Mouse (Mus musculus) retina, postnatal 1 day (tissue): ENCODE data around the gene Rtn4r.

Experiments
- DNase-seq: peaks from one replicate; pipeline ENCODE4 v3.0.0-alpha.2; 2012

The Rtn4r gene

DNA sequence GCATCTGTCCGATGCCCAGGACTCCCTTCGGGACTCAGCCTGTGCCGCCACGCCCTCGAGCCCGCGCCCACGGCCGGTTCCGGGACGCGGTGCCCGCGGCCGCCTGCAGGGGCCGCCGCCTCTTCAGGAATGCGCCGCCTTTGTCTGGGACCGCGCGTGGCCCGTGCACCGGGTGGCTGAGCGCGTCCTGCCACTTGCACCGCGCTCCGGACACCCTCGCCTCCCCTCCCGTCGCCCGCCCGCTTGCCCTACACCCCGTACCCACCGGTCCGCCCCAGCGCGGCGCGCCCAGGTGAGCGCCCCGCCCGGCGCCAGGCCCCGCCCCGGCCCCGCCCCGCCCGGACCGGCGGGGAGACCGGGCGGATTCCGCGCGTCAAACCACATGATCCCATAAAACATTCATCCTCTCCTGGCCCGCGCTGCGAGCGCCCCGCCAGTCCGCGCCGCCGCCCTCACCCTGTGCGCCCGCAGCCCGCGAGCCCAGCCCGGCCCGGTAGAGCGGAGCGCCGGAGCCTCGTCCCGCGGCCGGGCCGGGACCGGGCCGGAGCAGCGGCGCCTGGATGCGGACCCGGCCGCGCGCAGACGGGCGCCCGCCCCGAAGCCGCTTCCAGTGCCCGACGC, at the start of gene Rtn4r:
Gene Rtn4r, plus strand, starts transcription at position 402 of the 621 bp plus-strand sequence.
- DNase-seq: peak; percentile 74

DNA sequence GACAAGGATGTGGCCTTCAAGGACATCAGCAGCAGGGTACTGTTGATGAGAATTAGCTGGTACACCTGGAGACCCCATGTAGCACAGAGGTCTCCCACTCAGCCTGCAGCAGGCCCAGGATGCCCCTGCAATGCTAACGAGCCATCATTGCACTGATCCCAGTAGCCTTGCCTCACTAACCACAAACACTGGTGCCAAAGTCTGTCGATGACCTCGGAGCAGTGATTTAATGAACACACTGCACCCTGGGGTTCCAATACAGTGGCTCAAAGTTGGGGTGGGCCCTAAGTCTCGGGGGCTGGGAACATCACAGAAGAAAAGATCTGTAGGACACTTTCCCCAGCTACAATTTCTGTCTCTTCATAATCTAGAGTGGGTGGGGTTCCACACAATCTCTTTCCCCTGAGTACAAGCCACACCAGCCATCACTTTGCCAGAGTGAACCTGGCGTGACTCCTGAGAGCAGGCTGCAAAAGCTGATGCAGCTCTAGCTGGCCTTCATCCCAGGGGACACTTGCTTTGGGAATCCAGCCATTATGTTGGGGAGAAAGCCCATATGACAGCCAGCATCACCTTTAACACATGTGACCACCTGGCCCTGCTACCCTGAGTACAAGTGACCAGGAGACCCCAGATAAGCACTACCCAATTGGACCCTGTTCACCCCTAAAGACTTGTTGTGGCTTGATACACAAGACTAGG, 49.0 kb upstream of the Rtn4r start:
- no peak for DNase-seq

DNA sequence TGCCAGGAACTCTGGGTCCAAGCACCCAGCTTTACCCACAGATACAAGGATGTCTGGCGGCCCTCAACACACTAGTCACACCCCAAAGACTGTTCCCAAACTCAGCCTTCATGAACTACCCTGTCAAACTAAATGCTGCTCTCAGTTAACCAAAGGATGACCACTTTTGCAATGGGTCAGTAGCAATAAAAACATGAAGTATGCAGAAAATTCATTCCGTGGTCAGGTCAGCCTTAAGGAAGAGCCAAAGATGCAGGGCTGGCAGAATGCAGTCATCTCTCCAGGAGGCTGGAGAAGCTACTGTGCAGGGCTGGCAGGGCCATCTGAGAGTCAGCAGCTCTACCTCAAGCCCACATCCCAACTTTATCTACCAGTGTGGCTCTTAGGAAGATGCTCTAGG, 48.1 kb upstream of the Rtn4r start:
- DNase-seq: no peak

DNA sequence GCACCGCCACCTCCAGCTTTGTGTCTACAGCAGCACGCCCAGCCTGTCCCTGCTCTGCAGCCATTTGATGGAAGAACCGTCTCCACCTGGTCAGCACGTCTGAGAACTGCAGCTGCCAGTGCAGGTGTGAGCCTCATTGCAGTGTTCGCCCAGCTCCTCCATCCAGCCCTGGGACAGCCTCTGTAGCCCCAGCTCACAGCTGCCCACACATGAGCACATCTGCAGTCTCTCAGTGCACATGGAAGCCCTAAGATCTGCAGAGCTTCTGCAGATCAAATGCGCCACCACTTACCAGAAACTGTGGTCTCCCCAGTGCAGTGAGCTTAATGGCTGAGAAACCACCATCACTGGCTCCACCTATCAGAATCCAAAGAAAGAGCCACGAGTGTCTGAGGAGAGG, 47.3 kb upstream of the Rtn4r start:
- DNase-seq: no peak

DNA sequence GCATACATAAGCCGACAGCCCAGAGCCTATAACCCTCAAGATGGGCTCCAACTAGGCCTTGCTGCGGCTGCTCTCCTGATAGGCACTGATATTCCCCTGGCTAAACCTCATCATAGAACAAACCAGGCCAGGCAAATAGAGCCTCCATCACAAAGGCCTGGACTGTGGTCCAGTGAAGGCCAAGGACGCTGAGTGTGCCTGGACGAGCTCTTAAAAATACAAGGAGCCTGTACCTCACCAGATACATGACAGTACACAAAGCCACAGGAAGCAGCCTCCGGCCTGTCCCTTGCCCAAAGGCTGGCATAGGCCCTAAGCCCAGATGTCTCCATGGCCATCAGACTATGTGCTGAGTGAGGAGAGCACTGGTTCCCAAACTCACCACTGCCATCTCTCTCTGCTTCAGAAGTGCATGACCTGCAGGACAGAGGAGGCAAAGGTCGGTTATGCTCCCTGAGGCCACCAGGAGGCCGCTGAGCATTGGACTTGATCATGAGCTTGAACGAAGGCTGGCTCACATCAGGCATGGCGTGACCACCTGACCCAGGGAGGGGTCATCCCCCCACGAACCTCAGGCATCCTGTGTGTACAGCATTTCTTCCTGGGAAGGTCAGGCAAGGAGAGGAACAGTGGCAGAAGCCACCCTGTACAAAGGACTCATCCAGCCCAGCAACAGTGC, 46.2 kb upstream of the Rtn4r start:
- DNase-seq: no peak

DNA sequence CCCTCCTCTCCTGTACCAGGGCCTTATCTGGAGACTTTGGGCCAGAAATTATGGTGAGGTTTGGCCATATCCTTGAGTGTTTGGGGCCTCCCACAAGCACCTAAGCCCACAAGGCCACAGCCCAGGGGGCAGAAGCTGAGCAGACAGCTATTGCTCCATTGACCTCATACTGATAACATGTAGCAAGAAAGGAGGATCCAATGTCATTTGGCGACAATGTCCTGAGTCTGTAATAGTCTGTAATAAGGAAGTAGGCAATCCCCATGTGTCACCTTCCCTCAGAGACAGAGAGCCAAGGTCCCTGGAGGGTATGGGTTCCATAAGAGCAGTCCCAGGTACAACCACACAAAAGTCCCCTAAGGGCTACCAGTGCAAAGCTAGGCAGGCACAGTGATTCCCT, 45.2 kb upstream of the Rtn4r start:
- DNase-seq: no peak

DNA sequence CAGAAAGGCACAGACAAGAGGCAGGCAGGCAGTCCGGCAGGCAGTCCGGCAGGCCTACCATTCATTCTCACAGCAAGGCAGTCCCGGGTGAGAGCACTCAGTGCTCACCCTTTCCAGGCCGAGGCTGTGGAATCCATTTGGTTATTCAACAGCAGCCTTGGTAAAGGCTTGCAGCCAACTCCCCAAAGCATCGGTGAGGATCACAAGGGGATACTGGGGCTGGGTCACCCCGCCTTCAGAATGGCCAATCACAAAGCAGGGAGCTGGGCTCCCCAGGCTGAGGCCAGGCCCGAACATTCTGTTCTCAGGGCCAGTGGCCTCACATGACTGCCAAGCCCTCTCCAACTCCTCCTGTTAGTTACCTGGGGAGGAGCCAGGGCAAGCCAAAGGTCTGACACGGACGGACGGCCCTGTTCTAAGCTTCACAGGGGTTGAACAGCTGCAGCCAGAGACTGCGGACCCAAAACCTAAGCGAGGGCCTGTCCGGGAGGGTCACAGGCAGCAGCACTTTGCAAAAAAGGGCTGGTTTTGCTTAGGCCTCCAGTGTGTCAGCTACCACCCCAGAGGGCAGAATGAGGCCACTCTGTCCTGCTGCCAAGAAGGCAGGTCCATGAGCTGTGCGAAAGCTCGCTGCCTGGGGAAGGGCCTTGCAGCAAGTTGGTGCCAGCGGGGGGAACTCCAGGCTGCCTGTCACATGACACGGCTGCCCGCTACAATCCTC, 44.1 kb upstream of the Rtn4r start:
- DNase-seq: no peak

DNA sequence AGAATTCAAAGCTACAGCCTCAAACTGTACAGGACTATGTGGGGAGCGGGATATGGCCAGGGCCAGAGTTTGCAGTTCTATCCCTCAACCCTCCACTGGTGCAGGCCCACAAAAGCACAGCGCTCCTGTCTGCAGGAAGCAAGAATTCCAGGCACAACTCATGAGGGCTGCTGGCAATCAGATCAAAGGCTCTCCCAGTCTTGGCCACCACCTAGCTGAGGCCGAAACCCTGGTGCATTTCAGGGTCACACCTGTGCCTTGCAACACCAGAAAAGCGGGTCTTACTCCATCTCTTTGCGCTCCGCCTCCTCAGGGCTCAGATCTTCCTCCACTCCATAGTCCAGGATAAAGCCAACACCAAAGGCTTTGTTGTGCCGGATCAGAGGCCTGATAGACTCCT, 43.2 kb upstream of the Rtn4r start:
- no peak for DNase-seq

DNA sequence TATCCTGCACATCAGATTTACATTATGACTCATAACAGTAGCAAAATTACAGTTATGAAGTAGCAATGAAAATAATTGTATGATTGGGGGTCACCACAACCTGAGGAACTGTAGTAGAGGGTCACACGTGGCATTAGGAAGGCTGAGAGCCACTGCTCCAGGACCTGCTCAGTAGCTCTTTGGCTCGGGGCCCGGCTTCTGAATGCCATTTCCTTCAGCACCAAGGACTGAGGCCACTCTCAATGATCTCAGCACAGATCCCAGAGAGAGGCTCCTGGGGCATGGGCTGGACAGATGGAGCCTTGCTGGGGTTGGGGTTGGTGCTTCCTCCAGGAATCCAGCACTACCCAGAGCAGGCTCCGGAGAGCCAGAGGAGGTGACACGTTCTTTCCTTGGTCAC, 40.3 kb upstream of the Rtn4r start:
- no peak for DNase-seq

DNA sequence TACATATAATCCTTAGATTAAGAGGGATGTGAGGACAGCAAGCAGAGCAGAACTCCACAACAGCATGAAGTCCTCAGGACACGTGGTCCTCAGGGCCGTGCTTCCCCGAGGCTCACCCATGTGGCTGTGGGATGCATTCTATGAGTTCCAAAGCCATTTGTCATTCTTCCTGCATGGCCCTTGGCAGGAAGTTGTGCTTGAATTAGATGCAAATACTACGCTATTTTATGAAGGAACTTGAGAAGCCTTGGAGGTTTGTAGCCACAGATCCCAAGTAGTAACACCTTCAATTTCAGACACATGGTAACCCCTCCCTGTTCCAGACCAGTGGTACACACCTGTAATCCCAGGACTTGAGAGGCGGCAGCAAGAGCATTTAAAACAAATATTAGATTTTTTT, 31.1 kb upstream of the Rtn4r start:
- DNase-seq: peak; percentile 14

DNA sequence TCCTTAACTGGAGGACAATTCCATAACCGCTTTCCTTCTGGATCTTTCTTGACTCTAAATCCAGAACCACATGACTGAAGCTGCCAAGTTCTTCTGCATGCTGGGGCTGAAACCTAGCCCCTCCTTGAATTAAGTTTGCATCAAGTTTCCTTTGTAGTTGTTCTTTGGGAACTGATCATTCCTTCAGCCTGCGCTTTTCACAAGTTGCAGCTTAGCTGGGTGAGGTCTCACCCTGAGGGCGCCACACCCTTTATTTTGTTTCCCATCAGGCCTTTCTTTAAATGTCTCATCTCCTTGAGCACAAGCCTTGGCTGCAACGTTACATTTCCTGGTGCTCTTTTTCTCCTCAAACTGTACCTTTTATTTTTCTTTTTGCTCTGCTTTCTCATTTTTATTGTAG, 24.6 kb upstream of the Rtn4r start:
- DNase-seq: no peak

DNA sequence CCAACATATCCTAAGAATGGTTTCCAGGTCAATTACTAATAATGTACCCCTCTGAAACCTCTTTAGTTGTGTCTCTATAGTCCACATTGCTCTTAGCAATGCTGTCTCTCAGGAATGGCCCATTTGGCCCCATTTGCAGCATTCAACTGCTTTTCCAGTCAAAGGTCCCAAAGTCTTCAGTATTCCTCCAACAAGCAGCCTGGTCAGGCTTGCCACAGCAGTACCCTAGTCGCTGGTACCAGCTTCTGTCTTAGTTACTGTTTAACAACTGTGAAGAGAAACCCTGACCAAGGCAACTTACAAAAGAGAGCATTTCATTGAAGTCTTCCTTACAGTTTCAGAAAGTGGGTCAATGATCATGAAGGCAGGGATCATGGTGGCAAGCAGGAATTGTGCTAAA, 24.1 kb upstream of the Rtn4r start:
- no peak for DNase-seq

DNA sequence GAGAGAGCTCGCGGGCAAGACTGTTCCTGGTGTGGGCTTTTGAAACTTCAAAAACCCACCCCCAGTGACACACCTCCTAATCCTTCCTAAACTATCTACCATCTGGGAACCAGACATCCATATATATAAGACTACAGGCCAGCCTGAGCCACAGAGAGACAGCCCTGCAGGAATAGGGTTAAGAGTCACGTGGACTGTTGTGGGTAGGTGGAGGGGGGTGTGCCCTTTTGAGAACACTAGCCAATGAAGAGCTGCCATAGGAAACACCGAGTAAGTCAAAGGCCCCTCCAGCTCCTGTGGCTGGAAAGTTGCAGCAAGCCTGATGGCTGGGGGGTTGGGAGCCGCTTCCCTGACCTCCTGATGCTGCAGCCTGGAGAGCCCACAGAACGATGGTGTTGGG, 23.6 kb upstream of the Rtn4r start:
- no peak for DNase-seq

DNA sequence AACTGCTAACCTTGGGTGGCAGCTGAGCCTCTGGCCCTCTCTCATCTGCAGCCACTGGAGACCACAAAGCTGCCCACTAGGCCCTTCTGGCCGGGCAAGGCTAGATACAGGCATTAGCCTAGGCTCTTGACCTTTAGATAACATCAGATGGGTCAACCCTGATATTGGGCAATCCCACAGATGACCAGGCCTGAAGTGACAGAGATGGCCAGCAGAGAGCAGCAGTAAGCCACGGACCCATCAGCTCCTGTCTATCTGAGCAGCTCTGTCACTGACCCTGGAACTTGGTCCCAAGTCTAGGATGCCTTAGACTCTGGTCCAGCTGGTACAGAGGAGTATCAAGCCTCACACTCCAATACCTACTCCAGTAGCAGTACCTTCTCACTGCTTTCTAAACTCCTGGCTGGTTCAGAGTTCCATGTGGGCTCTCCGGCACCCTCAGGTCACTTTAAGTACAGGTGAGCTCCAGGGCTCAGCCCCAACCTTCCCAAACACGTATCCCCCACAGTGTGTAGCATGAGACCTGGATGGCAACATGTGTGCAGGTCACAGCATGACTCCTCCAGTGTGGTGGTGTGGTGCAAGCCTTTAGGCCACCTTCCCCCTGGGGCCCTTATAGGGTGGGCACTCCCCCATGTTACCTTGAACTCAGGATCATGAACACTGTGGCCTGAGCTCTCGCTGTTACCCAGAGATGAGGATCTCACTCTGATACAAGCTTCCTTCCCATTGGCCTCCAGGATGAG, 19.0 kb upstream of the Rtn4r start:
- DNase-seq: peak; percentile 75

DNA sequence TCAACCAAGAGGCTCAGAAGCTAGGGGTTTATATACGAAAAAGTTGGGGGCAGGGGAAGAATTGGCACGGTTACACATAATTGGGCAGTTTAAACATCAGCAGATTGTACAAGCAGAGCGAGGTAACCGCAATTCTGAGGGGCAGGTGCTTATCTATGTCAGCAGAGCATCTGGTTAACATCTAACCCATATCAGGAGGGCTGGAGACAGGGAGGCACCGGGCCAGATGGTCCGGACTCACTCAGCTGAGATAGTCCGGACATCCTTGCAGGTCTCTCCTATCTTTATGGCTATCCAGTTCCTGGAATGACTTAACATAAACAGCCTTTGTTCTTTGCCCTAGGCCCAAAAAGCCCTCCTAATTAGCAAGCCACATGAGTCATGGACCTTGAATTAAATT, 16.4 kb upstream of the Rtn4r start:
- DNase-seq: no peak

DNA sequence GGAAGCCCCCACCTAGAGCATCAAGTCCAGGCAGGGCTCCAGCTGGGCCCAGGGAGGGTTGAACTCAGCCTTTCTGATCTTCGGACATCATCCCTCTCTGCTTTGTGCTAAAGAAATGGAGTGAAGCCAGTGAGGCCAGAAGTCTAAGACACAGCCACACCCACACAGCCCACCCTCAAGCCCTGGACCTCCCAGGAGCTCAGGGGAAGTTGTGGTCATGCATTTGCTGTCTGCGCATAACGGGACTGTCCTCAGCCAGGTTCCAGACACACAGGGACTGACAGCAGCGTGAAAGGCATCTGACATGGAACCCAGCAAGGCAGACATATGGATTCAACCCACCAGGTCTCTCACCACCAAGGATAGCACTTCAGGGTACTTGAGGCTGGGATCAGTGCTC, 11.0 kb upstream of the Rtn4r start:
- DNase-seq: no peak

DNA sequence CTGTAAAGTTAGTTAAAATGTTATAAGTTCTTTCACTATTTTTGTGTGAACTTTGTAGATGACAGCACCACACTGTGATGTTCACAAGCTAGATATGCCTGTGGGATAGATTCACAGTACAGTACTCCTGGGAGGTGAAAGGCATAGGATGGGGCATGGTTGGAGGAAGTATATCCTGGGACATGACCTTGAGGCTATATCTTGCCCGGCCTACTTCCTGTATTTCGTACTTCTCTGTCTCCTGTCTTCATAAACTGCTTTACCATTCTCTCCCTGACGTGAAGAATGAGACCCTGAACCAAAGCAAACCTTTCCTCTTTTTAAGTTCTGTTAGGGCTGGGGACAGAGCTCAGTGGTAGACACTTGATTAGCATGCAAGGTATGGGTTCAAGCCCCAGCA, 9.2 kb upstream of the Rtn4r start:
- no peak for DNase-seq

DNA sequence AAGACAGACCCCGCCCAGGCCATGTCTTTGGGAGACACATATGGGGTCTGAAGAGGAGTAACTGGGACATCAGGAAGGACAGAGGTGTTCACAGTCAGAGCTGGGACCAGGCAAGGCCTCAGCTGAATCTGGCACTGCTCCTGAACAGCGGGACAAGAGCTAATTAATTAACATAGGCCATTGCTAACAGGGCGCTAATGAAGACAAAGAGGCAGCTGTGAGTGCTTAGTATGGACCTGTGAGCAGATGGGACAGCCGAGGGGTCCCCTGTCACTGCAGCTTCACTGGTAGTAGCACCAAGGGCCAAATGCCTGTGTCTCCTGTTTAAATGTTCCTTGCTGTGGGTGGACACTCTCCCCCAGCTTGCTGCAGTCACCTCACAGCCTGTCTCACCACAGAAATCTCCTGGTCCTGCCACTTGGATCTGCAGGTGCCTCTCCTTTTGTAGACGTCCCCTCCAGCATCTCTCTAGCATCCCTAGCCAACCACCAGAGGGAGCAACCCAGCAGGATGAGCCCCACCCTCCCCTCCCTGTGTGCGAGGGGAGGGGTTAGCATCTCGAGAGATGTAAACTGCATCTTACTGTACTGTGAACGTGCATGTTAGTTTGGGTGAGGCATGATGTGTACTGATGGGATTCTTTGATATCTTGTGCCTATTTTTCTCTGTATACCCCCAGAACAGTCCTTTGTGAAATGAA, 8.3 kb upstream of the Rtn4r start:
- DNase-seq: peak; percentile 89

DNA sequence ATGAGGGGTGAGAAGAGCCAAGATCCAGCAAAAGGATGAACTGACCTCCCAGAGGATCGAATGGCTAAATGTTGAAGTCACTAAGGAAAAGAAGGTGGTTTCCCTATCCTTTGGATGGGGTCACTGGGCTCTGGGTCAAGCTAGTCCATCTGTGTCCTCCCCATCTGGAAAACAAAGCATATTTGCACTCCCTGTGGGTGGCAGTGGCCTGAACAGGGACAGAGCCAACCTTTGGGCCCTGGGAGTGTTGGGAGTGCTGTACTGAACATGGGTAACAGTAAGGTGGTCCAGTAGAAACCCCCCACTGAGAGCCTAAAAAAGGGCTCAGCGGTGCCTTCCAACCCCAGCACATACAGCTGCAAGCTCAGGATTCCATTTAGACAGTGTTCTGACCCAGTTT, 4.7 kb upstream of the Rtn4r start:
- DNase-seq: no peak

DNA sequence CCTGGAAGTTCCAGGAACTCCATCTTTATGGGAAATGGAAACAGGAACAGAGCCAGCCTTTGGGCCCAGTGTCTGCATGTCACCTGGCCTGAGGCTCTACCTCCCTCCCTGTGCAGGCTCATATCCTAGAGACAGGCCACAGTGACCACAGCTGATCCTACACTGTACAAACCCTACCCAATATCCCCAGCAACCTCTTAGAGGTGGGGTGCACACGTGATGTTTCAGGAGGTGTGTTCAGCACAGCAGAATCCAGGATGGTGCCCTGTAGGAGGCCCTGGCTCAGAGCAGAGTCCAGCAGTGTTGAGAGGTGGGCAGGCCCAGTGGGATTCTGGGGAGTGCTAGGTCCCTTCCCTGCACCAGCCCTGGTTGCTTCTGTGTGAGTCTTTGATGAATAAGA, 4.0 kb upstream of the Rtn4r start:
- no peak for DNase-seq

DNA sequence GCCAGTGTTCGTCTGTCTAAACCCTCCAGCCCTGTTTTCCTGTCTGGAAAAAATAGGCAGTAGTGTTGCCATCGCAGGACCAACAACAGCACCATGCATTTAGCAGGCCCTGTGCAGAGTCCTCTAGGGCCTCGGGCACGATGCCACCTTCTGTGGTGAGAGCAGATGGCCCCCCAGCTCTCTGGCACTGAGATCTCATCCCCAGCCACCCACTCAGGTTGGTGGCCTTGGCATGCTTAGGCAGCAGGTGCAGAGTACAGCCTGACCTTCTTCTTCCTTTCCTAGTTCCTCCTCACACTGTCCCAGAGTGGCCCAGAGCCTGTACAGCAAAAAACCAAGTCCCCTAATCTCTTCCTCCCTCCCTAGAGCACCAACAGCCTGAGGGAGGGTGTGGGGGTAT, 3.4 kb upstream of the Rtn4r start:
- DNase-seq: no peak

DNA sequence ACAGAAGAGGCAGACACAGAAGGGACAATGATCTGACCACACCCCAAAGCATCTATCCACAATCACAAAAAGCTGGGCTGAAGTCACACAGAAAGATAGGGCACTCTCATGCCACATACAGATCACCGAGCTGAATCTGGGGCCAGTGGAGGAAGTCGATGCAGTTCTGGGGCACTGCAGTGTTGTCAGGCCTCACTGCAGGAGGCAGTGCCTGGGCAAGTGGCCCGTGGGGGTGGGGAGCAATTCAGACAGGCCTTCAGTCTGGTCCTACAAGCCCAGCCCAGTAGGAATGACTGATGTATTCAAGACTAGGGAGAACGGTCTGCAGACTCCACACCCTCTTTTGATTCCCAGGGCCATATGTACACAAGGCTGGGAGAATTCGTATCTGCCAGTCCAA, 2.8 kb upstream of the Rtn4r start:
- DNase-seq: no peak

DNA sequence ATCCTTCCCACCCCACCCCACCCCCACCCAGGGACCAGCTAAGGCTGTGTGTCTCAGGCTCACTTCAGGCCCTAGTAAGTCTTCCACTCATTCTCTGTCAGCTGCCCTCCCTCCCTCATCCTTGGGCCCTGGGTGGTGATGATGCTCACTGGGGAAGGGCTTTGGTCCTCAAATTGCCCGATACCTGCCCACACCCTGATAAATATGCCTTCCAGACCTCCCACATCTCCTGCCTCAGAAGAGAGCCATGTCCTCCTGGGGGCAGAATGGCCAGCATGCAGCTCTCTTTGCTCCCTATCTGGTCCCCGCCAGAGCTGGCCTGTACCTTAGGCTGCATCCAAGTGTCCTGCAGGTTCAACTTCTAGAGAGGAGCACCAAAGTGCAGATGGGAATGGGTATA, 2.3 kb upstream of the Rtn4r start:
- DNase-seq: no peak
